Mouse (Mus musculus) heart, postnatal 0 days (tissue): ENCODE results near the gene Glyr1.

ENCODE experiments used
- CTCF ChIP-seq: IDR thresholded peaks from 2 replicates; pipeline ENCODE4 v1.5.1; 2016; ENCODE audit warnings: antibody characterized with exemption, control low read depth, low read depth
- EP300 ChIP-seq: IDR thresholded peaks from 2 replicates; pipeline ENCODE4 v1.6.1; 2016; ENCODE audit warnings: antibody characterized with exemption, low read depth

DNA sequence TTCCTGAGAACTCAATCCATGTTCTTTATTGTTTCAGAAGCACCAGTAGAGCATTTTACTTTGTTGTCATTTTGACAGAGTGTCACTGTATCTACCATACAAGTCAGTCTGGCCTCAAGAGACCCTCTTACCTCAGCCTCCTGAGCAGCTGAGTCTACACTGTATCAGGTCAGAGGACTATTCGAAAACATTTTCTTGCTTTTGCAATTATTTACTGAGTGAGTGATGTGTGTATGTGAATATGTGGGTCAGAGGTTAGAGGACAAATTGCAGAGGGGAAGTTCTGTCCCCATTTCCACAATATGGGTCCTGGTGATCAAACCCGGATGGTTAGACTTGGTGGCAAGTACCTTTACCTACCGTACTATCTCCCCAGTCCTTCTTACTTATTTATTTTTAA, 25.6 kb downstream of the Glyr1 start:
- TF ChIP-seq CTCF: no peak
- TF ChIP-seq EP300: no peak
